Mouse (Mus musculus) kidney, adult 2 months (tissue): ENCODE measurements around the gene Sgpp2.

Experiments used
- CTCF ChIP-seq: fragments of 200-500 bp; conservative IDR thresholded peaks from 2 replicates; pipeline ENCODE4 v1.5.1; 2011; ENCODE audit warnings: low read depth, mild to moderate bottlenecking, control low read depth, low read length, moderate library complexity, mixed read lengths; ENCODE audit not compliant: insufficient read depth, insufficient read length
- POLR2A ChIP-seq: fragments of 200-500 bp; IDR thresholded peaks from one replicate; pipeline ENCODE4 v1.6.1; 2011; ENCODE audit warnings: low read depth, low read length, control low read depth

GRCm38 (mm10) chr1:78414421-78414820 lies 104.3 kb downstream of the Sgpp2 start:
- TF ChIP-seq CTCF (no peak), POLR2A (no peak)
